Mouse (Mus musculus) CH12.LX (cell line): ENCODE measurements around the gene Birc3. TPM values are rescaled to one million over a fixed set of nuclear protein-coding genes. Genes with fewer than 3 reads are reported as not detected.

Source experiments
- DNase-seq: peaks from one replicate; pipeline ENCODE4 v3.0.0-alpha.2; 2013; ENCODE audit errors: extremely low read depth
- H3K27ac ChIP-seq: 2 replicates; pipeline ENCODE4 v1.5.1; 2012; ENCODE audit warnings: low read depth, mild to moderate bottlenecking, control low read depth, moderate library complexity; ENCODE audit not compliant: insufficient read depth
- H3K27me3 ChIP-seq: replicated peaks from 2 replicates; pipeline ENCODE3; 2012; ENCODE audit warnings: inconsistent platforms
- H3K36me3 ChIP-seq, 2 experiments: replicated peaks in 1 of 2; 2 replicates each; pipeline versions ENCODE3 to v1.6.1; 2012; ENCODE audit warnings: inconsistent platforms in 1 of 2, low read length in 1 of 2, mild to moderate bottlenecking in 1 of 2, mixed read lengths in 1 of 2, moderate library complexity in 1 of 2; ENCODE audit not compliant: control insufficient read depth in 1 of 2, insufficient read depth in 1 of 2
- H3K4me1 ChIP-seq, 2 experiments: 2 replicates each; pipeline ENCODE4 v1.6.1; 2012; ENCODE audit warnings: inconsistent platforms in 1 of 2, moderate library complexity in 1 of 2; ENCODE audit not compliant: insufficient read depth in 2 of 2, control insufficient read depth in 1 of 2
- H3K4me2 ChIP-seq: 2 replicates; pipeline ENCODE4 v1.6.1; 2012; ENCODE audit warnings: low read depth, mild to moderate bottlenecking, control low read depth; ENCODE audit not compliant: poor library complexity, insufficient read depth, severe bottlenecking
- H3K4me3 ChIP-seq, 3 experiments: fragments of 150-350 bp in 1 of 3; sonication (generic) in 1 of 3; replicated peaks in 1 of 3; 2 replicates each; pipeline versions ENCODE3 to v1.5.1; 2011 to 2012; ENCODE audit warnings: low read depth in 2 of 3, low read length in 2 of 3, mild to moderate bottlenecking in 2 of 3, moderate library complexity in 2 of 3, control low read depth in 1 of 3, improper control_type of control experiment in 1 of 3, inconsistent platforms in 1 of 3, mixed read lengths in 1 of 3; ENCODE audit not compliant: poor library complexity in 1 of 3
- H3K79me2 ChIP-seq: replicated peaks from 2 replicates; pipeline ENCODE4 v1.6.1; 2012; ENCODE audit warnings: mild to moderate bottlenecking, moderate library complexity; ENCODE audit not compliant: control insufficient read depth, poor library complexity, insufficient read depth, severe bottlenecking; ENCODE audit errors: extremely low read depth
- H3K9ac ChIP-seq: 2 replicates; pipeline ENCODE4 v1.6.1; 2012; ENCODE audit warnings: low read depth, mild to moderate bottlenecking, control low read depth, moderate library complexity; ENCODE audit not compliant: insufficient read depth
- H3K9me3 ChIP-seq: replicated peaks from 2 replicates; pipeline ENCODE3; 2012; ENCODE audit warnings: low read length, inconsistent platforms, mixed read lengths
- CHD1 ChIP-seq: IDR thresholded peaks from 2 replicates; pipeline ENCODE4 v1.6.1; 2012; ENCODE audit warnings: low read depth, low read length, improper control_type of control experiment, inconsistent platforms
- CTCF ChIP-seq, 2 experiments: IDR thresholded peaks in 1 of 2; conservative IDR thresholded peaks in 1 of 2; 2 replicates each; pipeline ENCODE4 v1.5.1; 2011 to 2012; ENCODE audit warnings: low read depth in 2 of 2, low read length in 2 of 2, improper control_type of control experiment in 1 of 2, inconsistent platforms in 1 of 2, mild to moderate bottlenecking in 1 of 2, moderate library complexity in 1 of 2
- ELF1 ChIP-seq: IDR thresholded peaks from 2 replicates; pipeline ENCODE4 v1.6.1; 2014; ENCODE audit warnings: low read depth, mild to moderate bottlenecking, inconsistent platforms, low read length, improper control_type of control experiment
- EP300 ChIP-seq: IDR thresholded peaks from 2 replicates; pipeline ENCODE4 v1.6.1; 2011; ENCODE audit warnings: low read length, improper control_type of control experiment
- ETS1 ChIP-seq: conservative IDR thresholded peaks from 2 replicates; pipeline ENCODE4 v1.6.1; 2012; ENCODE audit warnings: low read depth, mild to moderate bottlenecking, inconsistent platforms, low read length, improper control_type of control experiment, moderate library complexity
- GABPA ChIP-seq: IDR thresholded peaks from 2 replicates; pipeline ENCODE4 v1.6.1; 2012; ENCODE audit warnings: low read depth, low read length, improper control_type of control experiment, inconsistent platforms; ENCODE audit not compliant: insufficient replicate concordance
- JUN ChIP-seq: IDR thresholded peaks from 2 replicates; pipeline ENCODE4 v1.6.1; 2011; ENCODE audit warnings: low read depth, mild to moderate bottlenecking, low read length, improper control_type of control experiment, moderate library complexity; ENCODE audit not compliant: insufficient read depth
- KAT2A ChIP-seq: IDR thresholded peaks from 2 replicates; pipeline ENCODE4 v1.6.1; 2012; ENCODE audit warnings: low read length, improper control_type of control experiment, inconsistent platforms; ENCODE audit not compliant: insufficient replicate concordance
- MYC ChIP-seq: IDR thresholded peaks from 2 replicates; pipeline ENCODE4 v1.6.1; 2011; ENCODE audit warnings: low read depth, mild to moderate bottlenecking, improper control_type of control experiment, low read length
- SIN3A ChIP-seq: IDR thresholded peaks from 2 replicates; pipeline ENCODE4 v1.6.1; 2012; ENCODE audit warnings: low read length, improper control_type of control experiment, inconsistent platforms
- SMC3 ChIP-seq: IDR thresholded peaks from 2 replicates; pipeline ENCODE4 v1.6.1; 2011; ENCODE audit warnings: low read depth, low read length, improper control_type of control experiment
- TCF12 ChIP-seq: IDR thresholded peaks from 2 replicates; pipeline ENCODE4 v1.6.1; 2014; ENCODE audit warnings: low read depth, mild to moderate bottlenecking, inconsistent platforms, low read length, improper control_type of control experiment
- UBTF ChIP-seq: IDR thresholded peaks from 2 replicates; pipeline ENCODE4 v1.6.1; 2012; ENCODE audit warnings: low read depth, mild to moderate bottlenecking, inconsistent platforms, low read length, improper control_type of control experiment, moderate library complexity
- dilution Hi-C: fragments of 300-500 bp; cut with MboI; formaldehyde crosslinking; loops from 2 replicates; pipeline ENCODE4 v1.14.3; 2020; ENCODE audit warnings: low sequenced_read_pairs; ENCODE audit not compliant: extremely low pct_unique_long_range_greater_than_20kb, extremely low pct_ligation_motif_present
- in situ Hi-C: fragments of 300-500 bp; cut with MboI; formaldehyde crosslinking; loops from 3 replicates; pipeline ENCODE4 v1.14.3; 2019; ENCODE audit warnings: low sequenced_read_pairs, low pct_ligation_motif_present, low pct_unique_long_range_greater_than_20kb, mixed read lengths
- polyA plus RNA-seq: library from polyadenylated mRNA; unstranded; fragments of >175 nt; gene quantifications from 2 replicates; pipeline ENCODE4 v1.2.1, GENCODE M21; 2012; ENCODE audit warnings: low read depth; ENCODE audit not compliant: insufficient read length
- total RNA-seq, 2 experiments: library from RNA; depleted of rRNA; stranded (reverse); fragments of 300-350 nt in 1 of 2; fragments of >200 nt in 1 of 2; gene quantifications; 2 replicates each; pipeline ENCODE4 v1.2.3; 2012 to 2014

Gene Birc3
- total and polyA plus RNA-seq, 3 experiments, result 67.9 to 80.0 (median 73.2) TPM

DNA sequence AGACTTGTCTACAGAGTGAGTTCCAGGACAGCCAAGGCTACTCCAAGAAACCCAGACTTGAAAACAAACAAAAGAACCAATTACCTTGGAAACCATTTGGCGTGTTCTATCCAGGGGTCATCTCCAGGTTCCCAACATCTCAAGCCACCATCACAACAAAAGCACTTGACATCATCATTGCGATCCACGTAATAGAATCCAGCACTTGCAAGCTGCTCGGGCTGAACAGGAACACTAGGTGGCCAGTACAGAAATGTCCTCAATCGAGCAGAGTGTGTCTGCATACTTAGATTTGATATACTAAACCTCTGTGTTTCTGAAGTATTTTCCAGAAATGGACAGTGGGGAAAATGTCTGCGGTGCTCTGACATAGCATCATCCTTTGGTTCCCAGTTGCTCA is 39.6 kb downstream of the Birc3 start:
- Histone ChIP-seq H3K9ac (peak overlapping the region; percentile 99; the same call in 1 of the 2 replicates), H3K4me2 (peak overlapping the region; percentile 97), H3K4me3 (peak overlapping the region; percentile 71 to 81 (median 74)), H3K79me2 (peaks cover 64% of the 10 kb centered on the region), H3K27me3 (no peaks in the 10 kb centered on the region), H3K27ac (peak overlapping the region; percentile 67), H3K36me3 (peaks cover 0 to 12% of the 10 kb centered on the region in 2 experiments), H3K9me3 (no peaks in the 10 kb centered on the region), H3K4me1 (peaks cover 0 to 5% of the 10 kb centered on the region in 2 experiments; a peak in 1 of 4 replicates)
- DNase-seq, result no peak
- TF ChIP-seq CTCF (conservative IDR thresholded peaks at IDR 0.05 in 1 of 2, IDR thresholded peaks at IDR 0.05 in 1 of 2; ENCODE audit: low read depth in 2 of 2, low read length in 2 of 2) (peak in 1 of 2 experiments; percentile 36; a peak in 2 of 4 replicates), ETS1 (no peak)
- in situ Hi-C loops (loop anchor here (5.0 kb wide), 1 partner anchor 61 kb away; no protein-coding TSS in a partner anchor), dilution Hi-C loops (no loop called here)

DNA sequence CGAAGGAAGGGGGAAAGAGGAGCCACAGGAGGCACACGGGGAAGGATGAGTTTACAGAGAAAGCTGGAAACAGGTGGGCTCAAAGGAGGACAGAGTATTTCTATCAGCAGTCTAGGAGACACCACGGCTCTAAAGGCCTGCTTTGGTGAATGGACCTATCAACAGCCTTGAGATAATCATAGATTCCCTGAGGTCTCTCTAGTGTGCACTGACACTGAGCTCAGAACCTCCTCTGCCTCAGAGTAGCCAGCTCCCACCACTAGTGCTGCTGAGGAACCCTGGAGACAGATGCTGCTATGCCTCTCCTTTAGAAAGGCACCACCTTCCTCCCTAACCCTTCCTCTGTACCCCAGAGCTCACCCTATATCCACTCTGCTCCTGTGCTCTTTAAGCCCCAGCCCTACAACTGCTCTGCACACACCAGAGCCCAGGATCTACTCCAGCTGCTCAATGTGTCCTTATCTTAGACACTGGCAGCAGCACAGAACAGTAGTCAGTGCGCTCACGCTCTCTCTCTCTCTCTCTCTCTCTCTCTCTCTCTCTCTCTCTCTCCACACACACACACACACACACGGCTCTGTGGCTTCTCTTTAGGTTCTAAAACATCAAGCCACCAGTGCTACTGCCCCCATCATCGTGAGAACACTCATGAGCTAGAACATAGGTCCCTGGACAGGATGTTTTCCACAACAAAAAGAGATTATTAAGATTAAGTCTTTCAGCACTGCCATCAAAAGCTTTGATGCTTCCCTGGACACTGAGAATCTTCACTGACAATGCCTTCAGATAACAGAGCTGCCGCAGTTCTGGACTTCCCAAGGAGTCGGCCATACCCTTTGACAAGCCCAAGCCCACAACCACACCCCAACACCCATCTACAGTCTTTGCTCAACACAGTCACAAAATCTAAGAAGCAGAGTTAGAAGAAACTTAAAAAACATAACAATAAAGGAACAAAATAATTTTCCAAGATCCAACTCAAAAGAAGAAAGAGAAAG is 43.2 kb downstream of the Birc3 start:
- H3K4me1 ChIP-seq, result peaks cover 10 to 34% of the 10 kb centered on the region in 2 experiments
- H3K4me3 ChIP-seq, result peak overlapping the region; percentile 57 to 88 (median 57)
- DNase-seq, result no peak
- TF ChIP-seq SMC3 (no peak), UBTF (no peak), CHD1 (peak; percentile 77), SIN3A (peak; percentile 61; the same call in 1 of the 2 replicates)
- in situ Hi-C loops (loop anchor here (5.0 to 10.0 kb wide), 2 partner anchors 58 to 65 kb away; no protein-coding TSS in a partner anchor), dilution Hi-C loops (no loop called here)
- no peaks in the 10 kb centered on the region for H3K27me3 ChIP-seq
- H3K9ac ChIP-seq, result peak overlapping the region; percentile 99
- H3K36me3 ChIP-seq, result peaks cover 11 to 33% of the 10 kb centered on the region in 2 experiments
- H3K27ac ChIP-seq, result peak overlapping the region; percentile 46
- H3K79me2 ChIP-seq, result peaks cover 88% of the 10 kb centered on the region
- peak overlapping the region; percentile 88 for H3K4me2 ChIP-seq
- no peaks in the 10 kb centered on the region for H3K9me3 ChIP-seq

DNA sequence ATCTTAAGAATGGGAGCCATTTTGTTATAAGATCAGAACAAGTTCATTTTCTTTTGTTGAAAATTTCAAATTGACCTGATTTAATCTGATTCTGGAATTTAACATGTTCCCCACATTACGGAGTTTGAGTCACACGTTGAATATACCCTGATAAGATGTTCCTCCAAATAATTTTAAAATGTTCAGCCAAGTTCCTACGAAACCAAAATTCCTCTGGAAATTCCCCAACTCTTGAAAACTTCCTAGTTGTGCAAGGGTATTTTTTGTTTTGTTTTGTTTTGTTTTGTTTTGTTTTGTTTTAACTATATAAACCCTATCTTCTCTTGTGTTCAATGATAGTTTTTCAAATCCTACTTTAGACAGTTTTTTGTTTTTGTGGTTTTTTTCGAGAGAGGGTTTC is 44.3 kb downstream of the Birc3 start:
- Histone ChIP-seq H3K79me2 (peaks cover 84% of the 10 kb centered on the region), H3K27ac (no peak overlapping the region), H3K4me3 (peak overlapping the region; percentile 57 to 88 (median 57)), H3K27me3 (no peaks in the 10 kb centered on the region), H3K4me1 (peaks cover 12 to 42% of the 10 kb centered on the region in 2 experiments), H3K9me3 (no peaks in the 10 kb centered on the region), H3K9ac (peak overlapping the region; percentile 99; the same call in 1 of the 2 replicates), H3K4me2 (peak overlapping the region; percentile 88), H3K36me3 (peaks cover 14 to 32% of the 10 kb centered on the region in 2 experiments)
- dilution Hi-C loops, result no loop called here
- in situ Hi-C loops, result loop anchor here (10.0 kb wide), 1 partner anchor 66 kb away; no protein-coding TSS in a partner anchor
- no peak for DNase-seq
- TF ChIP-seq ELF1 (no peak), MYC (no peak), JUN (no peak), KAT2A (no peak), UBTF (no peak), EP300 (no peak), TCF12 (no peak), SIN3A (no peak), GABPA (no peak)
